Comparison of ENCODE assay signal across 27 mouse cellular contexts in the genomic region with DNA sequence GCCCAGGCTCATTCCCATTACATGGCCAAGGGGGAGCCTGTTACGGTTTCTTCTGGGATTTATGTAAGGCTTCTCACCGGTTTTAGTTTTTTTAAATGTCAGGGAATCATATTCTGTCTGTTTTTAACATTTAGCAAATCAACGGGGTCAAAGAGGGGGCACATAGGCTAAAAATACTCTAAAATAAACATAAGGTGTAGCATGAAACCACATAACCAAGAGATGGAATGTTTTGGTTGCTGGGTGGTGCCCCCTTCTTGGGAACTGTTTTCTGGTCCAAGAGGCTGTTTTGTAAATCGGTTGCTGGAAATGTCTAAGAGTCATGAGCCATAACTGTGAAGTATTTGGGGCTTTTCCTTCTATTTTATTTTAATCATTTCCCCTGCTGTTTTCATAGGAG. TPM values are rescaled to one million over a fixed set of nuclear protein-coding genes. Genes with fewer than 3 reads are reported as not detected.
DNase-seq lines count a peak whose midpoint lies in the region; ATAC-seq and TF ChIP-seq lines count a peak whose summit lies in the region.
"Had no signal": no experiment of that assay in that cellular context is flagged by ENCODE, and none has a peak within 500 bp of the region (broad histone marks: within the 10 kb centered on the region; RNA-seq: fewer than 3 reads in every experiment).

No protein-coding gene starts in this region.

- TF ChIP-seq CTCF in gastrocnemius, adult 2 months (IDR thresholded peaks at IDR 0.05), result no peak

- H3K27me3 ChIP-seq in liver, embryonic 12.5 days (replicated peaks), result no peaks in the 10 kb centered on the region
- no peaks in the 10 kb centered on the region for H3K27me3 ChIP-seq in liver, embryonic 13.5 days
- H3K27me3 ChIP-seq in midbrain, embryonic 11.5 days (ENCODE audit: control insufficient read depth, insufficient read depth, low read length), result no peaks in the 10 kb centered on the region
- H3K27me3 ChIP-seq: forebrain, embryonic 12.5 days; heart, embryonic 15.5 days; hindbrain, embryonic 15.5 days; intestine, embryonic 15.5 days; midbrain, embryonic 13.5 days; neural tube, embryonic 13.5 days had no signal

- H3K9ac ChIP-seq in liver, embryonic 12.5 days, result no peak overlapping the region
- no peak overlapping the region for H3K9ac ChIP-seq in liver, embryonic 13.5 days
- no peak overlapping the region for H3K9ac ChIP-seq in midbrain, embryonic 11.5 days (ENCODE audit: low read length)
- H3K9ac ChIP-seq: forebrain, embryonic 12.5 days; heart, embryonic 15.5 days; hindbrain, embryonic 15.5 days; intestine, embryonic 15.5 days; midbrain, embryonic 13.5 days; neural tube, embryonic 13.5 days had no signal

- no peak for DNase-seq in gastrocnemius, adult 2 months
- no peak for DNase-seq in gastrocnemius, postnatal 36 days
- DNase-seq in liver, result no peak
- DNase-seq in NIH3T3 (ENCODE audit: low read depth), result peak; percentile 63
- no peak for DNase-seq in liver, embryonic 13.5 days
- DNase-seq in midbrain, embryonic 11.5 days (ENCODE audit: low spot score, missing footprints), result no peak
- DNase-seq: adrenal gland, postnatal 36 days; cerebellum, adult 11-12 months; cerebellum, postnatal 14 days; gastrocnemius, postnatal 25 days; heart, postnatal 4 days; kidney, postnatal 10 days; layer of hippocampus, adult 9-11 months; spleen, adult 18-20 months; thymus, adult 18-20 months had no signal

- H3K27ac ChIP-seq in gastrocnemius, adult 2 months, result peak overlapping the region; percentile 69
- H3K27ac ChIP-seq in liver, embryonic 12.5 days, result peak overlapping the region; percentile 20; the same call in 1 of the 2 replicates
- H3K27ac ChIP-seq in liver, embryonic 13.5 days, result peak overlapping the region; percentile 32; the same call in 1 of the 2 replicates
- H3K27ac ChIP-seq in midbrain, embryonic 11.5 days (ENCODE audit: low read depth, low read length), result no peak overlapping the region
- H3K27ac ChIP-seq: forebrain, embryonic 12.5 days; heart, embryonic 15.5 days; hindbrain, embryonic 15.5 days; intestine, embryonic 15.5 days; midbrain, embryonic 13.5 days; neural tube, embryonic 13.5 days had no signal

- intact Hi-C loops in gastrocnemius, adult 2 months (cut with DNase I), result loop anchor here (5.0 kb wide), 1 partner anchor 46 kb away; no protein-coding TSS in a partner anchor
- intact Hi-C loops in gastrocnemius, postnatal 36 days (cut with DNase I), result no loop called here

- no peak overlapping the region for H3K4me3 ChIP-seq in gastrocnemius, adult 2 months
- H3K4me3 ChIP-seq in liver, embryonic 12.5 days, result no peak overlapping the region
- no peak overlapping the region for H3K4me3 ChIP-seq in liver, embryonic 13.5 days (replicated peaks)
- no peak overlapping the region for H3K4me3 ChIP-seq in midbrain, embryonic 11.5 days (ENCODE audit: low read depth, low read length)
- H3K4me3 ChIP-seq: forebrain, embryonic 12.5 days; heart, embryonic 15.5 days; hindbrain, embryonic 15.5 days; intestine, embryonic 15.5 days; midbrain, embryonic 13.5 days; neural tube, embryonic 13.5 days had no signal

- H3K4me1 ChIP-seq in liver, embryonic 12.5 days, result 0 out of 2 replicates have a peak, but pooled peaks cover 5% of the 10 kb centered on the region
- H3K4me1 ChIP-seq in liver, embryonic 13.5 days (replicated peaks), result peaks cover 13% of the 10 kb centered on the region
- H3K4me1 ChIP-seq in midbrain, embryonic 11.5 days (ENCODE audit: control insufficient read depth, insufficient read depth, low read length), result peaks cover 27% of the 10 kb centered on the region

- WGBS in liver, embryonic 12.5 days (ENCODE audit: insufficient replicate concordance), result 81% methylated on average over 4 of the region's 4 CpGs
- WGBS in liver, embryonic 13.5 days (ENCODE audit: insufficient replicate concordance), result 78% methylated on average over 4 of the region's 4 CpGs
- WGBS in midbrain, embryonic 11.5 days, result 95% methylated on average over 4 of the region's 4 CpGs

- peaks cover 89% of the 10 kb centered on the region for H3K36me3 ChIP-seq in liver, embryonic 12.5 days
- H3K36me3 ChIP-seq in liver, embryonic 13.5 days, result peaks cover 74% of the 10 kb centered on the region
- no peaks in the 10 kb centered on the region; the same call in 1 of the 2 replicates for H3K36me3 ChIP-seq in midbrain, embryonic 11.5 days (ENCODE audit: control insufficient read depth, insufficient read depth, low read length)
- H3K36me3 ChIP-seq: G1E had no signal

- ATAC-seq in liver, embryonic 12.5 days, result no peak
- ATAC-seq in liver, embryonic 13.5 days (ENCODE audit: low read depth), result no peak
- ATAC-seq in midbrain, embryonic 11.5 days (ENCODE audit: low FRiP score), result no peak
- no peak for ATAC-seq in frontal cortex, adult (ENCODE audit: low TSS enrichment)
- ATAC-seq: intestine, embryonic 15.5 days; midbrain, embryonic 13.5 days had no signal

- H3K9me3 ChIP-seq in liver, embryonic 12.5 days (replicated peaks), result no peaks in the 10 kb centered on the region
- H3K9me3 ChIP-seq in liver, embryonic 13.5 days (replicated peaks), result no peaks in the 10 kb centered on the region
- no peaks in the 10 kb centered on the region for H3K9me3 ChIP-seq in midbrain, embryonic 11.5 days (ENCODE audit: control insufficient read depth, low read length)
- H3K9me3 ChIP-seq: forebrain, embryonic 12.5 days; heart, embryonic 15.5 days; hindbrain, embryonic 15.5 days; intestine, embryonic 15.5 days; midbrain, embryonic 13.5 days; neural tube, embryonic 13.5 days had no signal

- no peak overlapping the region for H3K4me2 ChIP-seq in liver, embryonic 12.5 days
- H3K4me2 ChIP-seq in liver, embryonic 13.5 days, result no peak overlapping the region
- H3K4me2 ChIP-seq in midbrain, embryonic 11.5 days, result no peak overlapping the region
- H3K4me2 ChIP-seq: forebrain, embryonic 12.5 days; heart, embryonic 15.5 days; hindbrain, embryonic 15.5 days; intestine, embryonic 15.5 days; midbrain, embryonic 13.5 days; neural tube, embryonic 13.5 days had no signal

RNA-seq across cellular contexts. Expression of a gene that starts 52.0 kb away (rescaled TPM):
- not detected for total RNA-seq in gastrocnemius, adult 2 months (2021)
- total RNA-seq in gastrocnemius, postnatal 36 days (2021), result not detected
- not detected in 2 replicates for polyA plus RNA-seq in liver, embryonic 12.5 days (2016; fragmentation: Nextera tagmentation; extraction: Ambion mirVana)
- polyA plus RNA-seq in liver, embryonic 13.5 days (2015; fragmentation: Nextera tagmentation; extraction: Ambion mirVana), result not detected in 2 replicates
- not detected in 2 replicates for polyA plus RNA-seq in midbrain, embryonic 11.5 days (2014; fragmentation: Nextera tagmentation; extraction: Ambion mirVana)
- total RNA-seq: adrenal gland, postnatal 36 days; gastrocnemius, postnatal 25 days; heart, adult 8-10 months; left cerebral cortex, adult 8-10 months had no signal
- polyA plus RNA-seq: forebrain, embryonic 12.5 days; G1E; heart, embryonic 15.5 days; hindbrain, embryonic 15.5 days; intestine, embryonic 15.5 days; limb, embryonic 11.5 days; midbrain, embryonic 13.5 days; neural tube, embryonic 13.5 days had no signal
